Mouse (Mus musculus): ENCODE measurements around the gene 9830107B12Rik. TPM values are rescaled to one million over a fixed set of nuclear protein-coding genes. Genes with fewer than 3 reads are reported as not detected.

9830107B12Rik gene
- not detected for polyA plus RNA-seq (2014; fragmentation: Illumina TruSeq; extraction: RNeasy Lipid Tissue Mini Kit (QIAGEN cat#74804); ENCODE audit: low read depth, low replicate concordance)

DNA sequence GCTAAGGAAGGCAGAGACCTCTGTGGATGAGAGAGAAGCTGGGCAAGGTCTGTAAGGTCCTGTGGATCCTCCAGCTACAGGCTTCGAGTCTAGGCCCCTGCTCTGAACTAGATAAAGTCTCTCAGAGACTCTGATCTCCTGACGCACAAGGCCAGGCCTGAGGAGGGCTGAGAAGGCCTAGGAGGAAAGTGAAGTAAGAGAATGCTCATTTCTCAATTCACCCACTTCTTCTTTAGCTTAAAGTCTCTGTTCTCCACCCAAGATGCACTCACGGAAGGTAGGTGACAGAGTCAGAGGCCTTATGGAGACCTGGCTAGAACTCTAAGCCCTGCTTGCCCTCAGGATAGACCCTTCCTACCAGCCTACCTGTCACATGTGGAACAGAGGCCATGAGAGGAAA is at the start of gene 9830107B12Rik:
Gene 9830107B12Rik, minus strand, starts transcription at position 149 of the 400 bp plus-strand sequence.

GRCm38 (mm10) chr17:48167103-48167502 is 21.0 kb upstream of the 9830107B12Rik start, which contains the start of gene A530064D06Rik:
Gene A530064D06Rik (minus strand): TSS chr17:48167275.

GRCm38 (mm10) chr17:48089019-48089418 is 57.0 kb downstream of the 9830107B12Rik start, which contains the start of gene 1700067P10Rik:
Gene 1700067P10Rik (plus strand): TSS chr17:48089319.

Other genes with a start within 250 kb of the 9830107B12Rik start
- 0.29 TPM for gene Foxp4, start 221.6 kb downstream of the 9830107B12Rik start, polyA plus RNA-seq (2014; fragmentation: Illumina TruSeq; extraction: RNeasy Lipid Tissue Mini Kit (QIAGEN cat#74804); ENCODE audit: low read depth, low replicate concordance)
- gene 1700122O11Rik, start 108.0 kb downstream of the 9830107B12Rik start, polyA plus RNA-seq (2014; fragmentation: Illumina TruSeq; extraction: RNeasy Lipid Tissue Mini Kit (QIAGEN cat#74804); ENCODE audit: low read depth, low replicate concordance) = not detected
- gene 1700067P10Rik, start 56.9 kb downstream of the 9830107B12Rik start, polyA plus RNA-seq (2014; fragmentation: Illumina TruSeq; extraction: RNeasy Lipid Tissue Mini Kit (QIAGEN cat#74804); ENCODE audit: low read depth, low replicate concordance) = not detected
- not detected for gene A530064D06Rik, start 21.0 kb upstream of the 9830107B12Rik start, polyA plus RNA-seq (2014; fragmentation: Illumina TruSeq; extraction: RNeasy Lipid Tissue Mini Kit (QIAGEN cat#74804); ENCODE audit: low read depth, low replicate concordance)
- 0.52 TPM for gene Trem1, start 86.5 kb upstream of the 9830107B12Rik start, polyA plus RNA-seq (2014; fragmentation: Illumina TruSeq; extraction: RNeasy Lipid Tissue Mini Kit (QIAGEN cat#74804); ENCODE audit: low read depth, low replicate concordance)
- not detected for gene Trem3, start 101.5 kb upstream of the 9830107B12Rik start, polyA plus RNA-seq (2014; fragmentation: Illumina TruSeq; extraction: RNeasy Lipid Tissue Mini Kit (QIAGEN cat#74804); ENCODE audit: low read depth, low replicate concordance)
- gene Treml4, start 118.0 kb upstream of the 9830107B12Rik start, polyA plus RNA-seq (2014; fragmentation: Illumina TruSeq; extraction: RNeasy Lipid Tissue Mini Kit (QIAGEN cat#74804); ENCODE audit: low read depth, low replicate concordance) = not detected
- 0.29 TPM for gene Treml2, start 153.2 kb upstream of the 9830107B12Rik start, polyA plus RNA-seq (2014; fragmentation: Illumina TruSeq; extraction: RNeasy Lipid Tissue Mini Kit (QIAGEN cat#74804); ENCODE audit: low read depth, low replicate concordance)
- not detected for gene B430306N03Rik, start 169.9 kb upstream of the 9830107B12Rik start, polyA plus RNA-seq (2014; fragmentation: Illumina TruSeq; extraction: RNeasy Lipid Tissue Mini Kit (QIAGEN cat#74804); ENCODE audit: low read depth, low replicate concordance)
- not detected for gene Trem2, start 200.1 kb upstream of the 9830107B12Rik start, polyA plus RNA-seq (2014; fragmentation: Illumina TruSeq; extraction: RNeasy Lipid Tissue Mini Kit (QIAGEN cat#74804); ENCODE audit: low read depth, low replicate concordance)
- gene Treml1, start 213.6 kb upstream of the 9830107B12Rik start, polyA plus RNA-seq (2014; fragmentation: Illumina TruSeq; extraction: RNeasy Lipid Tissue Mini Kit (QIAGEN cat#74804); ENCODE audit: low read depth, low replicate concordance) = not detected

Data from adrenal gland, adult 10 weeks (tissue).